Mouse (Mus musculus) midbrain, postnatal 0 days (tissue): Measurements from ENCODE around the gene Fkbp9. TPM values are rescaled to one million over a fixed set of nuclear protein-coding genes. Genes with fewer than 3 reads are reported as not detected.

Experiments
- ATAC-seq: fragments of 200-750 bp; cut with Nextera tagmentation; 2 replicates; pipeline ENCODE4 v1.8.0; 2017; ENCODE audit warnings: moderate number of reproducible peaks, mild to moderate bottlenecking, moderate TSS enrichment, moderate library complexity; ENCODE audit not compliant: low FRiP score
- DNase-seq: peaks from one replicate; pipeline ENCODE4 v3.0.0-alpha.2; 2015; ENCODE audit warnings: low spot score
- H3K27ac ChIP-seq: fragments of 300-500 bp; sonication (generic); 2 replicates; pipeline ENCODE4 v1.5.1; 2014; ENCODE audit warnings: low read depth, mild to moderate bottlenecking, low read length, mixed read lengths
- H3K27me3 ChIP-seq: fragments of 300-500 bp; sonication (generic); 2 replicates; pipeline ENCODE4 v1.6.1; 2014; ENCODE audit warnings: low read length, control low read depth, mixed read lengths; ENCODE audit not compliant: insufficient read depth
- H3K36me3 ChIP-seq: fragments of 300-500 bp; sonication (generic); 2 replicates; pipeline ENCODE4 v1.6.1; 2014; ENCODE audit warnings: low read length, control low read depth, mixed read lengths; ENCODE audit not compliant: insufficient read depth
- H3K4me1 ChIP-seq: fragments of 300-500 bp; sonication (generic); 2 replicates; pipeline ENCODE4 v1.6.1; 2014; ENCODE audit warnings: mild to moderate bottlenecking, control low read depth, antibody characterized with exemption, low read length, mixed read lengths; ENCODE audit not compliant: insufficient read depth
- H3K4me2 ChIP-seq: fragments of 300-500 bp; sonication (generic); 2 replicates; pipeline ENCODE4 v1.6.1; 2014; ENCODE audit warnings: low read depth, mild to moderate bottlenecking, low read length, mixed read lengths; ENCODE audit not compliant: poor library complexity, severe bottlenecking
- H3K4me3 ChIP-seq: fragments of 300-500 bp; sonication (generic); 2 replicates; pipeline ENCODE4 v1.5.1; 2014; ENCODE audit warnings: low read depth, mild to moderate bottlenecking, low read length, moderate library complexity
- H3K9ac ChIP-seq: fragments of 300-500 bp; sonication (generic); replicated peaks from 2 replicates; pipeline ENCODE4 v1.6.1; 2014; ENCODE audit warnings: mild to moderate bottlenecking, low read length, moderate library complexity, mixed read lengths; ENCODE audit not compliant: poor library complexity, severe bottlenecking
- H3K9me3 ChIP-seq: fragments of 300-500 bp; sonication (generic); 2 replicates; pipeline ENCODE4 v1.6.1; 2016; ENCODE audit warnings: low read length, control low read depth
- CTCF ChIP-seq: IDR thresholded peaks from 2 replicates; pipeline ENCODE4 v1.5.1; 2016; ENCODE audit warnings: antibody characterized with exemption, mild to moderate bottlenecking
- WGBS: fragments of 180-500 bp; shearing (Covaris S2); extraction: QIAGEN DNeasy Blood & Tissue Kit; methylation state at CpG from one replicate; pipeline ENCODE4 v1.1.7; 2014; 5-methylcytosine and 5-hydroxymethylcytosine counted together
- polyA plus RNA-seq: library from polyadenylated mRNA; unstranded; fragments of >200 nt; fragmentation: Nextera tagmentation; extraction: Ambion mirVana; gene quantifications from 2 replicates; pipeline ENCODE4 v1.2.1, GENCODE M21; 2015
- total RNA-seq: library from RNA; depleted of rRNA; stranded (reverse); fragments of >200 nt; gene quantifications from 2 replicates; pipeline ENCODE4 v1.2.3, GENCODE M21; 2014

Gene Fkbp9
- total and polyA plus RNA-seq, 2 experiments from 2014 or later: 31.9 to 46.5 TPM

DNA sequence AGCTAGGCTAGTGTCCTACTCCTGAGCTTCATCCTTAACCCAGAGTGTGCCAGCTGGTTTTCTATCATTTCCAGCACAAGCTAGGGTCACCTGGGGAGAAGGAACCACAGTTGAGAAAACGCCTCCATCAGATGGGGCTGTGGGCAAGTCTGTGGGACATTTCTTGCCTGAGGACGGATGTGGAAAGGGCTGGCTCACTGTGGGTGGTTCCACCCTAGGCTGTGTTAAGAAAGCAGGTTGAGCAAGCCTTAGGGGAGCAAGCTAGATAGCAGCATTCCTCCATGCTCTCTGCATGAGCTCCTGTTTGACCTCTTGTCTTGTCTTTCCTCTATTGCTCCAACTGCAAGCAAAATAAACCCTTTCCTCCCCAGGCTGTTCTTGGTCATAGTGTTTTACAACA, 58.9 kb downstream of the Fkbp9 start:
- DNase-seq: no peak
- TF ChIP-seq CTCF: no peak
- 87% methylated on average over 2 of the region's 2 CpGs for WGBS

DNA sequence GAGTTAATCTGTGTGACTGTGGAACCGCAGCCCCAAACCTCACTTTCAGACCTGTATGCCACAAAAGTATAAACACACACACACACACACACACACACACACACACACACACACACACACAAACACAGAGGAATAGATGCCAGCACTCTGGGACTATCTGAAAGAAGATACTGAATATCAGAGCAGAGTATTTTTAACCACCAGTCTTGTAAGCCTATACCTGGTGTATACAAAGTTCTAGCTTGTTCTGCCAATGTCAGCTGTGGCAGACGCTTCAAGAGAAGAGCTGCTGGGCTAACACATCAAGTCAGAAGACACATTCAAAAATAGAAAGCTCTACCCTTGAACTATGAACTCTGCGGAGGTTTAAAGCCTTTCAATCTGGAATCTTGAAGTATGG, 67.7 kb downstream of the Fkbp9 start:
- Histone ChIP-seq H3K27ac (no peak overlapping the region), H3K4me3 (no peak overlapping the region), H3K36me3 (no peaks in the 10 kb centered on the region), H3K27me3 (no peaks in the 10 kb centered on the region), H3K9me3 (no peaks in the 10 kb centered on the region), H3K4me2 (no peak overlapping the region), H3K4me1 (peaks cover 3% of the 10 kb centered on the region; the same call in 1 of the 2 replicates), H3K9ac (no peak overlapping the region)
- 87% methylated on average over 3 of the region's 3 CpGs for WGBS
- ATAC-seq (no peak), DNase-seq (no peak)
- TF ChIP-seq CTCF: no peak

More for the DNA sequence above, 58.9 kb downstream of the Fkbp9 start:
- Histone ChIP-seq H3K4me1 (no peaks in the 10 kb centered on the region), H3K9me3 (no peaks in the 10 kb centered on the region), H3K27ac (no peak overlapping the region), H3K27me3 (no peaks in the 10 kb centered on the region), H3K36me3 (peaks cover 33% of the 10 kb centered on the region), H3K9ac (no peak overlapping the region), H3K4me2 (no peak overlapping the region), H3K4me3 (no peak overlapping the region)
- ATAC-seq: no peak

DNA sequence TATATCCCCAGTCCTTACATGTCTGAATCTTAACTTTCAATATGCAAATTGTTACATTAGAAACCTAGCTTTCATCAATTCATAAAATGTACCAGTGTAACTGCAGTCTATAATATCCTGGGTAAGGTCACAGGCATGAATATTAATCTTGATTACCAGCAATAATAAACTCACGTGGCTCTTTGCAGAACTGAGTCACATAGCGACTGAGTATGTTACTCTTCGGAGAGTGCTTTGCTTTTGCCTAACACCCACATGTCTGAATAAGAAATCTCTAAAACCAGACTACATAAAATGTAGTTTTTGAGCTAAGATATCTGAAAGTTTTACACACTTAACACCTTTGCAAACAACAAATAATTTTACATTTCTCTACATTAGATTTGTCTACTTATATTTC, 69.5 kb downstream of the Fkbp9 start:
- Histone ChIP-seq H3K27me3 (no peaks in the 10 kb centered on the region), H3K4me3 (no peak overlapping the region), H3K4me1 (peaks cover 3% of the 10 kb centered on the region; the same call in 1 of the 2 replicates), H3K9me3 (no peaks in the 10 kb centered on the region), H3K27ac (no peak overlapping the region), H3K36me3 (no peaks in the 10 kb centered on the region), H3K4me2 (no peak overlapping the region), H3K9ac (no peak overlapping the region)
- 76% methylated on average over 3 of the region's 3 CpGs for WGBS
- ATAC-seq: no peak
- TF ChIP-seq CTCF: no peak
- no peak for DNase-seq

DNA sequence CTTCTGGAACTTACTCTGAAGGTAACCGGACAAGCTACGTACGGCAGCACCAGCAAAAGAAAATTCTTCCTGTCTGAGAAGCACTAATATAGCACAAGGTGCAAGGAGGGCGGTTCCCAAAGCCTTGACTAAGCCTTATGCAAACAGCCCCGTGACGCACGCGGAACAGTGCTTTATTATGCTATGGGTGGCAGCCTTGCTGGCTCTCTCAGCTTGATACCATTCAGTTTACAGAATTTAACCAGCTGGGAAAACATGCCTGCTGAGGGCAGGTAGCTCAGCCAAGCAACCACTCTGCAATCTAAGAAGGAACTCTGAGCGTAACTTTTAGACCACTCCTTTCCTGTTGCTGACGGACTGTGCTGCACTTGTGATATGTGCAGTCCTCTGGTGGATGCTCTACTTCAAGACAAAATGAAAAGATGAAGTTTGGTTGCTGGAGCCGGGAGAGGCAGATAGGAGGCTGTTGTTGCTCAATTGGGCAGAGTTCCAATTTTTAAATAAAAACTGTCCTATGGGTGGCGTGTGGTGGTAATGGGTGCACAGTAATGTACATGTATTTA, 70.0 kb downstream of the Fkbp9 start:
- H3K27ac ChIP-seq: no peak overlapping the region
- WGBS: 42% methylated on average over 12 of the region's 12 CpGs
- no peak for TF ChIP-seq CTCF
- H3K9ac ChIP-seq: no peak overlapping the region
- peak; percentile 9 for DNase-seq
- ATAC-seq: no peak
- no peaks in the 10 kb centered on the region for H3K9me3 ChIP-seq
- no peak overlapping the region for H3K4me3 ChIP-seq
- no peaks in the 10 kb centered on the region for H3K27me3 ChIP-seq
- no peaks in the 10 kb centered on the region for H3K36me3 ChIP-seq
- peaks cover 3% of the 10 kb centered on the region; the same call in 1 of the 2 replicates for H3K4me1 ChIP-seq
- H3K4me2 ChIP-seq: peak overlapping the region; percentile 16; the same call in 1 of the 2 replicates

DNA sequence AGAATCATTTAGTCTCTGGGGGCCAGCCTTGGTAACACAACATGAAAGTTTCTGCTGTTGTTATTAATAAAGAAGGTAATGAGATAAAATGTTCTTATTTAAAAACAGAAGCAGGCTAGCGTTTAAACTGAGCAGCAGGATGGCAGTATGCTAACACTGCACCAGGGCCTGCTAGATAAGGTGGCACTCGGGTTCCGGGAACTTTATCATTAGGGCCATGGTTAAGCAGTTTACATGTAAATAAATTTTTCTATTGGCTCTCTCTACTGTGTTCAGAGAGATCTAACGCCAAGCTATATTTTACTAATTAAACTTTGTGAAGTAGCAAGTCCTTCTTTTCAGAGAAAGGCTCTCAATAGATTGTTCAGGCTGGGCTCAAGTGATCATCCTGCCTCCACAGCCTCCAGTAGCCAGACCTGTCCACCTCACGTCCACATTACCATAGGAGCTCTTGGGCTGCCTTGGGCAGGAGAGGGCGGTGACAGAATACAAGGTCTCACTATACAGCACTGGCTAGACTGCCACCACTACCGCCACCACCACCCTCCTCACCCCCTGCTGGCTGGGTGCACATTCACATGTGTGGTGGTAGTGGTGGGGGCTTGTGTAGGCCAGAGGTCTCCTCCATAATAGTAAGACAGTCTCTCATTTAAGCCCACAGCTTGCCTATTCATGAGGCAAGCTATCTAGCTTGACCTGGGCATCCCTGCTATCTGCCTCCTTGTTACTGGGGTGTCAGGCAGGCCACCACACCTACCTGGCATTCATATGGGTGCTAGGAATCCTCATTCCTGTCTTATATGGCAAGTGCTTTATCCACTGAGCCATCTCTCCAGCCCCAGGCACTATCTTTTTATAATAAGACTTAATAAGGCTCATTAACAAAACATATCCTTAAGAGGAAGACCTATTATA, 71.0 kb downstream of the Fkbp9 start:
- Histone ChIP-seq H3K4me3 (no peak overlapping the region), H3K9ac (no peak overlapping the region), H3K4me2 (no peak overlapping the region), H3K4me1 (peaks cover 3% of the 10 kb centered on the region; the same call in 1 of the 2 replicates), H3K27ac (no peak overlapping the region), H3K9me3 (no peaks in the 10 kb centered on the region), H3K27me3 (no peaks in the 10 kb centered on the region), H3K36me3 (no peaks in the 10 kb centered on the region)
- WGBS: 83% methylated on average over 7 of the region's 7 CpGs
- TF ChIP-seq CTCF: no peak
- ATAC-seq: no peak
- no peak for DNase-seq

DNA sequence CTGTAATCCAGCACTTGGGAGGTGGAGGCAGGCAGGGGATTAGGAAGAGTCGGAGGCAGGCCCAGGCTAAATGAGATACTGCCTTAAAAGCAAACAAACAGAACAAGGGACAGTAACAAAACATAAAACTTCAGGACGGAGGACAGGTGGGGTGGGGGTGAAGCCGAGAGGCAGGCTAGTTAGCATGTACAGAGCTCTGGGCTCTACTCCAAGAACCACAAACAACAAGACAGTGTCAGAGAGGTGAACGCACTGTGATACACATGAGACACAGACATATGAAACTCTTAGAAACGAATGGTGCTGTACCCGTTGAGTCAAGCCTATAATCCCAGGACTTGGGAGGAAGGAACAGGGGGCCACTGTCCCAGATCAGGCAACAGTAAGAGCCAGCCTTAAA, 72.0 kb downstream of the Fkbp9 start:
- no peak for TF ChIP-seq CTCF

More for the DNA sequence above, 72.0 kb downstream of the Fkbp9 start:
- H3K27me3 ChIP-seq: no peaks in the 10 kb centered on the region
- H3K9me3 ChIP-seq: no peaks in the 10 kb centered on the region
- peaks cover 3% of the 10 kb centered on the region; the same call in 1 of the 2 replicates for H3K4me1 ChIP-seq
- H3K27ac ChIP-seq: no peak overlapping the region
- no peak overlapping the region for H3K9ac ChIP-seq
- ATAC-seq (no peak), DNase-seq (no peak)
- 53% methylated on average over 6 of the region's 6 CpGs for WGBS
- H3K4me2 ChIP-seq: no peak overlapping the region
- H3K4me3 ChIP-seq: no peak overlapping the region
- H3K36me3 ChIP-seq: no peaks in the 10 kb centered on the region
